Mouse (Mus musculus): ENCODE results near the gene Hbb-bh1. TPM values are rescaled to one million over a fixed set of nuclear protein-coding genes. Genes with fewer than 3 reads are reported as not detected.
"Not testable (repeated sequence)": the region's sequence is repeated elsewhere in the genome, so short reads cannot be mapped to it uniquely, and the experiment has no call there.

Hbb-bh1 gene
- polyA plus RNA-seq, 1 experiment from 2014 or later: 1.4 TPM

GRCm38 (mm10) chr7:103808120-103808519 is 34.8 kb downstream of the Hbb-bh1 start:
- not testable (repeated sequence) for H3K9me3 ChIP-seq (replicated peaks; ENCODE audit: control insufficient read depth, low read length)

GRCm38 (mm10) chr7:103806856-103807255 is 36.1 kb downstream of the Hbb-bh1 start:
- no peak for ATAC-seq (ENCODE audit: insufficient read depth, low FRiP score)
- no peak overlapping the region for H3K9ac ChIP-seq (ENCODE audit: low read length)
- no peaks in the 10 kb centered on the region for H3K4me1 ChIP-seq (ENCODE audit: control insufficient read depth, insufficient read depth, low read length)
- H3K27me3 ChIP-seq (ENCODE audit: control insufficient read depth, insufficient read depth, low read length): no peaks in the 10 kb centered on the region
- H3K36me3 ChIP-seq (ENCODE audit: control insufficient read depth, insufficient read depth, low read length): no peaks in the 10 kb centered on the region
- H3K4me3 ChIP-seq (replicated peaks; ENCODE audit: low read length): no peak overlapping the region
- WGBS: 45% methylated on average over 1 of the region's 1 CpGs
- no peak overlapping the region for H3K4me2 ChIP-seq (ENCODE audit: low read depth, low read length)
- no peak overlapping the region for H3K27ac ChIP-seq (ENCODE audit: low read length)
- H3K9me3 ChIP-seq (replicated peaks; ENCODE audit: control insufficient read depth, low read length): no peaks in the 10 kb centered on the region

More at GRCm38 (mm10) chr7:103808120-103808519, 34.8 kb downstream of the Hbb-bh1 start:
- not testable (repeated sequence) for H3K4me1 ChIP-seq (ENCODE audit: control insufficient read depth, insufficient read depth, low read length); ATAC-seq (ENCODE audit: insufficient read depth, low FRiP score); H3K4me3 ChIP-seq (replicated peaks; ENCODE audit: low read length); H3K36me3 ChIP-seq (ENCODE audit: control insufficient read depth, insufficient read depth, low read length); H3K27me3 ChIP-seq (ENCODE audit: control insufficient read depth, insufficient read depth, low read length); H3K27ac ChIP-seq (ENCODE audit: low read length); H3K4me2 ChIP-seq (ENCODE audit: low read depth, low read length); H3K9ac ChIP-seq (ENCODE audit: low read length)
- WGBS: 68% methylated on average over 2 of the region's 2 CpGs

GRCm38 (mm10) chr7:103792669-103793388 is 50.1 kb downstream of the Hbb-bh1 start:
- Histone ChIP-seq H3K27ac (ENCODE audit: low read length) (no peak overlapping the region), H3K4me2 (ENCODE audit: low read depth, low read length) (no peak overlapping the region), H3K9ac (ENCODE audit: low read length) (no peak overlapping the region), H3K4me1 (ENCODE audit: control insufficient read depth, insufficient read depth, low read length) (no peaks in the 10 kb centered on the region), H3K27me3 (ENCODE audit: control insufficient read depth, insufficient read depth, low read length) (no peaks in the 10 kb centered on the region), H3K9me3 (replicated peaks; ENCODE audit: control insufficient read depth, low read length) (no peaks in the 10 kb centered on the region), H3K36me3 (ENCODE audit: control insufficient read depth, insufficient read depth, low read length) (no peaks in the 10 kb centered on the region), H3K4me3 (replicated peaks; ENCODE audit: low read length) (no peak overlapping the region)
- no peak for ATAC-seq (ENCODE audit: insufficient read depth, low FRiP score)
- WGBS: 24% methylated on average over 4 of the region's 4 CpGs

- Histone ChIP-seq H3K27me3 (ENCODE audit: control insufficient read depth, insufficient read depth, low read length) (no peaks in the 10 kb centered on the region), H3K9ac (ENCODE audit: low read length) (no peak within 1 kb of the TSS), H3K4me3 (replicated peaks; ENCODE audit: low read length) (no peak within 1 kb of the TSS), H3K9me3 (replicated peaks; ENCODE audit: control insufficient read depth, low read length) (no peaks in the 10 kb centered on the region), H3K27ac (ENCODE audit: low read length) (no peak within 1 kb of the TSS), H3K36me3 (ENCODE audit: control insufficient read depth, insufficient read depth, low read length) (no peaks in the 10 kb centered on the region), H3K4me2 (ENCODE audit: low read depth, low read length) (no peak within 1 kb of the TSS), H3K4me1 (ENCODE audit: control insufficient read depth, insufficient read depth, low read length) (no peaks in the 10 kb centered on the region)
- no peak for ATAC-seq (ENCODE audit: insufficient read depth, low FRiP score)
- 71% methylated on average over 3 of the region's 3 CpGs for WGBS
Measured at GRCm38 (mm10) chr7:103791721-103792120, 51.2 kb downstream of the Hbb-bh1 start, which contains the start of gene Olfr67. Olfr67 (minus strand) TSS chr7:103791821.

Other genes with a start within 250 kb of the Hbb-bh1 start
- gene Olfr619, start 242.6 kb downstream of the Hbb-bh1 start, polyA plus RNA-seq (2015; fragmentation: Nextera tagmentation; extraction: Ambion mirVana): not detected in 2 replicates
- not detected in 2 replicates for gene Olfr620, start 230.6 kb downstream of the Hbb-bh1 start, polyA plus RNA-seq (2015; fragmentation: Nextera tagmentation; extraction: Ambion mirVana)
- not detected in 2 replicates for gene Olfr622, start 200.5 kb downstream of the Hbb-bh1 start, polyA plus RNA-seq (2015; fragmentation: Nextera tagmentation; extraction: Ambion mirVana)
- not detected in 2 replicates for gene Olfr623, start 179.5 kb downstream of the Hbb-bh1 start, polyA plus RNA-seq (2015; fragmentation: Nextera tagmentation; extraction: Ambion mirVana)
- gene Olfr624, start 172.0 kb downstream of the Hbb-bh1 start, polyA plus RNA-seq (2015; fragmentation: Nextera tagmentation; extraction: Ambion mirVana): 0.04 and 0.05 TPM in 2 replicates
- gene Olfr625-ps1, start 160.4 kb downstream of the Hbb-bh1 start, polyA plus RNA-seq (2015; fragmentation: Nextera tagmentation; extraction: Ambion mirVana): not detected in 2 replicates
- not detected in 2 replicates for gene Olfr243, start 128.5 kb downstream of the Hbb-bh1 start, polyA plus RNA-seq (2015; fragmentation: Nextera tagmentation; extraction: Ambion mirVana)
- not detected in 2 replicates for gene Olfr628, start 112.8 kb downstream of the Hbb-bh1 start, polyA plus RNA-seq (2015; fragmentation: Nextera tagmentation; extraction: Ambion mirVana)
- not detected in 2 replicates for gene Olfr629, start 98.2 kb downstream of the Hbb-bh1 start, polyA plus RNA-seq (2015; fragmentation: Nextera tagmentation; extraction: Ambion mirVana)
- gene Olfr630, start 85.8 kb downstream of the Hbb-bh1 start, polyA plus RNA-seq (2015; fragmentation: Nextera tagmentation; extraction: Ambion mirVana): not detected in 2 replicates
- not detected in 2 replicates for gene Olfr69, start 71.6 kb downstream of the Hbb-bh1 start, polyA plus RNA-seq (2015; fragmentation: Nextera tagmentation; extraction: Ambion mirVana)
- gene Olfr68, start 63.5 kb downstream of the Hbb-bh1 start, polyA plus RNA-seq (2015; fragmentation: Nextera tagmentation; extraction: Ambion mirVana): not detected in 2 replicates
- gene Olfr67, start 51.3 kb downstream of the Hbb-bh1 start, polyA plus RNA-seq (2015; fragmentation: Nextera tagmentation; extraction: Ambion mirVana): not detected in 2 replicates
- gene Hbb-bt, start 29.2 kb downstream of the Hbb-bh1 start, polyA plus RNA-seq (2015; fragmentation: Nextera tagmentation; extraction: Ambion mirVana): 3,025 and 3,577 TPM in 2 replicates
- gene Hbb-bs, start 15.1 kb downstream of the Hbb-bh1 start, polyA plus RNA-seq (2015; fragmentation: Nextera tagmentation; extraction: Ambion mirVana): 8,981 and 9,755 TPM in 2 replicates
- gene Hbb-bh2, start 2.6 kb downstream of the Hbb-bh1 start, polyA plus RNA-seq (2015; fragmentation: Nextera tagmentation; extraction: Ambion mirVana): not detected in 2 replicates
- gene Hbb-y, start 10.1 kb upstream of the Hbb-bh1 start, polyA plus RNA-seq (2015; fragmentation: Nextera tagmentation; extraction: Ambion mirVana): 35.5 and 42.6 TPM in 2 replicates
- gene Olfr66, start 43.1 kb upstream of the Hbb-bh1 start, polyA plus RNA-seq (2015; fragmentation: Nextera tagmentation; extraction: Ambion mirVana): not detected in 2 replicates
- gene Olfr64, start 51.3 kb upstream of the Hbb-bh1 start, polyA plus RNA-seq (2015; fragmentation: Nextera tagmentation; extraction: Ambion mirVana): not detected in 2 replicates
- gene Olfr65, start 60.3 kb upstream of the Hbb-bh1 start, polyA plus RNA-seq (2015; fragmentation: Nextera tagmentation; extraction: Ambion mirVana): not detected in 2 replicates
- not detected in 2 replicates for gene Olfr631, start 85.7 kb upstream of the Hbb-bh1 start, polyA plus RNA-seq (2015; fragmentation: Nextera tagmentation; extraction: Ambion mirVana)
- gene Olfr632, start 91.2 kb upstream of the Hbb-bh1 start, polyA plus RNA-seq (2015; fragmentation: Nextera tagmentation; extraction: Ambion mirVana): not detected in 2 replicates
- gene Olfr633, start 101.3 kb upstream of the Hbb-bh1 start, polyA plus RNA-seq (2015; fragmentation: Nextera tagmentation; extraction: Ambion mirVana): not detected in 2 replicates
- 0.01 TPM in 1 of 2 replicates, not detected in the other for gene Olfr635, start 128.0 kb upstream of the Hbb-bh1 start, polyA plus RNA-seq (2015; fragmentation: Nextera tagmentation; extraction: Ambion mirVana)
- gene Olfr638, start 155.6 kb upstream of the Hbb-bh1 start, polyA plus RNA-seq (2015; fragmentation: Nextera tagmentation; extraction: Ambion mirVana): not detected in 2 replicates
- not detected in 2 replicates for gene Olfr639, start 174.1 kb upstream of the Hbb-bh1 start, polyA plus RNA-seq (2015; fragmentation: Nextera tagmentation; extraction: Ambion mirVana)
- gene Olfr640, start 182.4 kb upstream of the Hbb-bh1 start, polyA plus RNA-seq (2015; fragmentation: Nextera tagmentation; extraction: Ambion mirVana): not detected in 2 replicates
- gene Olfr641, start 192.3 kb upstream of the Hbb-bh1 start, polyA plus RNA-seq (2015; fragmentation: Nextera tagmentation; extraction: Ambion mirVana): not detected in 2 replicates
- gene Olfr642, start 209.5 kb upstream of the Hbb-bh1 start, polyA plus RNA-seq (2015; fragmentation: Nextera tagmentation; extraction: Ambion mirVana): not detected in 2 replicates
- gene 4930516K23Rik, start 218.3 kb upstream of the Hbb-bh1 start, polyA plus RNA-seq (2015; fragmentation: Nextera tagmentation; extraction: Ambion mirVana): not detected in 2 replicates
- not detected in 2 replicates for gene Olfr644, start 228.7 kb upstream of the Hbb-bh1 start, polyA plus RNA-seq (2015; fragmentation: Nextera tagmentation; extraction: Ambion mirVana)
- gene Olfr645, start 242.3 kb upstream of the Hbb-bh1 start, polyA plus RNA-seq (2015; fragmentation: Nextera tagmentation; extraction: Ambion mirVana): not detected in 2 replicates

Measured in stomach, embryonic 16.5 days (tissue).